Mouse (Mus musculus): ENCODE data around the gene Pfn1.

DNA sequence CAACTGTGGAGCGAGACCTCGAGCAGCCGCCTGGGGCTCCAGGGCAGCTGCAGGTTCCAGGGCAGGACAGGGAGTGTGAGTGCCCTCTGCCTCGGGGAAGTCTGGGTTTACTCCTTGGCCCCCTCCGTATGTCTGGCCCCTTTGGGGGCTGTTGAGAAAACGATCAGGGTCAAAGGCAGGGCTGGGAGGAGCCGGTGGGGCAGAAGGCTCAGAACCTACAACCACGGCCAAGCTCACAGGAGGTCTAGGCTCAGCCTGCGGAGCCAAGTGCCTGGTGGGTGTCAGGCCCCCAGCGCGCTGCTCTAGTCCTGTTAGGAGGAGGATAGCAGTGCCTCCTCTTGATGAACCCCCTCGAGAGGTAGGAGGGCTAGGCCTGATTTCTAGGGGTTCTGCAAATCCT is 26.7 kb upstream of the Pfn1 start:
- TF ChIP-seq POLR2A (IDR thresholded peaks at IDR 0.05; ENCODE audit: insufficient read depth, low read depth, low read length) (no peak), CTCF (IDR thresholded peaks at IDR 0.05) (no peak), EP300 (IDR thresholded peaks at IDR 0.05; ENCODE audit: insufficient read depth, low read depth, low read length) (no peak)
